Mouse (Mus musculus) adrenal gland (tissue): ENCODE measurements around the gene Lifr.

Experiments
- intact Hi-C: fragments of 180-260 bp; cut with DNase I; formaldehyde crosslinking; loops from one replicate; pipeline ENCODE4 v1.15.1; 2025

Gene Lifr

DNA sequence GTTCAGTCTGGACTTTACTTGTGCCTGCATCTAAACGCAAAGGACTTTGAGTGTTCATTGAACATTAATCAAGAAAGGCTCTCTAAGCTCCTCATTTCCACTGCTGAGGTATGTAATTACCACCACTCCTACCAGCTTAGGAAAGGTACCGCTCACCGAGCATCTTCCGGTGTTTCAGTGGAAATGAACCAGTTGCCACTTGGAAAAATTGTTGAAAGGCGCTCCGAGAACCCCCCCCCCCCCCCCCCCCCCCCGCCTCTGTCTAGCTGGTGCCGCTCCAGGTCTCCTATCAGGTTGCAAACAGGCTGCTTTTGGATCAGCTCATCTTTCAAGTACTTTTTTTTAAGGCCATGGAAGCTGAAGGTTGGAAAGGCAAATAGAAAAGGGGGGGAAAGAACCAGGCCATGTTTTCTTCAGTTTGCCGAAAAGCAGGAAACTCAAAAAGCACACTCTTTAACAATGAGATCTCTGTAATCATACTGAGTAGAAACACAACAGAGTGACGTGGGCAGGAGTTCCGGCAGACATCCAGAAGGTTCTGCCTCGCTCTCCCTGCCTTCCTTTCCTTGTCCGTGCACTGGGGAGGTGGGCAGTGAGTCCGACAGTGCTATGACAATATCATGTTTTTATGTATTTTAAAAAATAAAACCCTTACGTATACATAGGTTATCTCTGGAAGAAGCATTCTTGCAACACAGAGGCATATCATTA, 9.3 kb upstream of the Lifr start:
- intact Hi-C loops, result no loop called here

GRCm38 (mm10) chr15:7081795-7082194, 8.6 kb upstream of the Lifr start:
- intact Hi-C loops, result no loop called here

GRCm38 (mm10) chr15:7082901-7083300, 7.5 kb upstream of the Lifr start:
- intact Hi-C loops, result no loop called here

DNA sequence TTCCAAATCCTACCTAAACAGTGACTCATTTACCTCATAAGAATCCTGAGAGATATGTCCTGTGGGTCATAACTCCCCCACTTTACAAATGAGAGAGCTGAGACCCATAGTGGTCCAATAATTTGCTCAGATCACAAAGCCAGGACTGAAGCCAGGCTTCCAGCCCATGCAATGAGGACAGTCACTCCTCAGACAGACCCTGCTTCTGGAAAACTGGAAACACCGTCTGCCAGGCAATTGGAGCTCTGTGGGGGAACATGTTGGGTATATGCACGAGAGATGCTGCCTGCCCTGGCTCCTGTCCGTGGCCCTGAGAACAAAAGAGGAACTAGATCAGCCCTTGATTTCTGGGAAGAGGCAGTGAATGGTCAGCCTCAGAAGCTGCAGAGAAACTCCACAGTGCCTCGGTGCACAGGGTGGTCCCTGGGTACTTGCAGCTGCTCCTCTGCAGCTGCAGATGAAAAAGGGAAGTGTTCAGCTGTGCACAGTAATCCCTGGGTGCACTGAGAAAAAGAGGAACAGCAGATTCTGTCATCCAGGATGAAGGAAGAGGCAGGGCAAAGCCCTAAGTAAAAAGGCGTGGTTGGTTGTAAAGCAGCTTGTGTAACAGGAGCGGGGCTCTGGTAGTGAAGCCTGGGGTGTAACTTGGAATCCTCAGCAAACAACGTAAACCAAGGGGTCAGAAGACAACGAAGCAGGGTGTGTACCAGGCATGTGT, 5.5 kb upstream of the Lifr start:
- intact Hi-C loops, result loop anchor here (5.0 kb wide), 1 partner anchor 37 kb away; no protein-coding TSS in a partner anchor

GRCm38 (mm10) chr15:7088691-7089090, 1.7 kb upstream of the Lifr start:
- intact Hi-C loops, result loop anchor here (5.0 kb wide), 1 partner anchor 34 kb away; no protein-coding TSS in a partner anchor

- intact Hi-C loops, result no loop called here
Observed at GRCm38 (mm10) chr15:7092321-7092720, 1.9 kb downstream of the Lifr start.

DNA sequence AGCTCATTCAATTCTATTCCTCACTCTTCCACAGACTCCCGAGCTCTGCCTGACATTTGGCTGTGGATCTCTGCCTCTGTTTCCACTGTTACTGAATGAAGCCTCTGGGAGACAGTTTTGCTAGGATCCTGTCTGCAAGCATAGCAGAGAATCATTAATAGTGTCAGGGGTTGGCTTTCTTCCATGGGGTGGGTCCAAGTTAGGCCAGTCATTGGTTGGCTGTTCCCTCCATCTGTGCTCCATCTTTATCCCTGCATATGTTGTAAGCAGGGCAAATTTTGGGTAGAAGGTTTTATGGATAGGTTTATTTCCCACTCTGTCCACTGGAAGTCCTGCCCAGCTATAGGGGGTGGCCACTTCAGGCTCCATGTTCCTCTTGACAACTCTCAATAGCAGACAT, 9.0 kb downstream of the Lifr start:
- intact Hi-C loops, result no loop called here

DNA sequence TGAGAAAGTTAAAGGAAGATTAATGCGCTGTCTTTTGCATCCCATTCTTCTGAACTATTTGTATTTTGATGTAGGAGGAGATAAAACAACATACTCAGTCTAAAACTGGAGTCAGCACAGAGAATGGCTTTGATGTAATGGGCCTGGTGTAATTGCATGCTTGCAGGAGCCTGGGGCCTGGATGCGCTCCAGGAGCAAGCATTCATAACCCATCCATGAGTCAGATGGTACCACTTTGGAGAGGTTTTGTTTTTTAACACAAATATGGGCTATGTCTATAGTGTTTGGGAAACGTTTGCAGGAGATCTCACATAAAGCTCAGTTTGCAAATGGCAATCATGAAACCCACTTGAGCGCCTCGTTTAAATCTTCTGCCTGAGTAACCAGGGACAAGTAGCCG, 9.8 kb downstream of the Lifr start:
- intact Hi-C loops, result no loop called here

- intact Hi-C loops, result no loop called here
Observed at GRCm38 (mm10) chr15:7103051-7103450, 12.6 kb downstream of the Lifr start.

- intact Hi-C loops, result no loop called here
Observed at GRCm38 (mm10) chr15:7105224-7105623, 14.8 kb downstream of the Lifr start.

- intact Hi-C loops, result no loop called here
Observed at GRCm38 (mm10) chr15:7108160-7108559, 17.7 kb downstream of the Lifr start.

DNA sequence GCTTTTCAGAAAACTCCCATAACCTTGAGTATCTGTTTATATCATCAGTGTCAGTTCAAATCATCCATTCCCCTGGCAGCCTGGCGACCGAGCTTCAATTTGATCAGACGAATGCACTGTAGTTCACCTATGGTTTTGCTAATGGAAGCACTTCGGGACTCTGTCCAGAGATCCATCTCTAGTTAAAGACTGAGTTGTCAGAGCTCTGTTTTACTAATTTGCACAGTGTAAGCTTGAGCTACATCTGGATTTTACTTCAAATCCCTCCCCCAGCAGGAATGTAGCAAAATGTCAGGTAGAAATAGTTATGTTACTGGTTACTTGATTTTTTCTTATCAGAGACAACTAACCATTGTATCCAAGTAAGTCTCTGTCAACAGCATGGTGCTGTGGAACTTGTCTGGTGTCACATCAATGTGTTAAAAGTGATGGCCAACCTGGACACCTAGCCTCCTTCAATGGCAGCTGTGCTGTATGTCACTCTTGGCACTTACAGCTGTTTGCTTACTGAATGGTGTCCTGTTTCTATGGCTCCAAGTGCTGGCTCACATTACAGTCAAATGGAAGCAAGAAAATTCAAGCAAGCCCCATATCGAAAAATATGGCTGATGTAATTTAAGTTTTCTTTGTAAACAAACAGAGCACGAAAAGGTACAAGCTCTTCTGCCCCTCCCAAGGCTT, 22.0 kb downstream of the Lifr start:
- intact Hi-C loops, result no loop called here

- intact Hi-C loops, result no loop called here
Observed at GRCm38 (mm10) chr15:7113906-7114305, 23.5 kb downstream of the Lifr start.

DNA sequence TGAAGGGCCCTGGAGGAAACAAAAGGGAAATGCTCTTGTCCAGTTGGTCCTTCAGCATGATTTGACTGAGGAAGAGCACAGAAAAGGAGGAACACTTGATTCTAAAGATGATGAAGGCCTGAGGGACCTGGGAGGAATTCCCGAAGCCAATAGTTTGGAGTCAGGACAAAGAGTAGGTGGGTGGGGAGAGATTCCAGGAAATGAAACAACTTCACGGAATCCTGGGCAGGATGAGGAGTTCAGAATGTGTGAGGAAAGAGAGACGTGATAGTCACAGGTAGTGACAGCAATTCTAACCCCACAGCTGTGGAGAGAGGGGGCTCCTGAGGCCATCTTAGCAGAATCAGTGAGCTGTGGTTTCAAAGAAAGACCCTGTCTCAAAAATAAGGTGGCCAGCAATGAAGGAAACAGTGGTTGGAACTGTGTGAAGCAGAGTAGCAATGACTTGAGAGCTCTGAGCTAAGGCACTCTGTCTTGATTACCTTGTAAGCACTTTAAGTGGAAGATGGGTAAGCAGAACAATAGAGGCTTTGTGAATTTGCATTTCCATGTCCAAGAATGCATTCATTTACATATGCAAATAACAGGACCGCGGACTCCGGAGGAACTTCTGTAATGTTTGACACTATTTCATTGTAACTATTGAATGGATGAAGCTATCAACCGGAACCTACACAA, 25.1 kb downstream of the Lifr start:
- intact Hi-C loops, result no loop called here

DNA sequence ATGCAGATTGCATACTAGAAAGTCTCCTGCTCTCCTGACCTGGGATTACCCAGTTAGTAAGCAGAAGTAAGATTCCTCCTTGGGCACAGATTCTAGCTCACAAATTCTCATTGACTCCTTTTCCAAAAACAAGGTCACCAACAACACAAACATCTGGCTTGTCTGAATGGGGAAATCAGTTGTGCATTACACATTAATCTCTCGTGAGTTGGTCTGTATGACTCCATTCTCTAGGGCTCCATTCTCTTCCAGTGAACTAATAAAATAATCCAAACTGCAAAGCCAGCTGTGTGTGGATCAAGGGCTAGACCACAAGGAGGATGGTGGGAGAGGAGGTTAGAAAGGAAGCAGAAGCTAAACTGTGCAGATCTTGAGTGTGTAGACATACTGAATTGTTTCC, 25.8 kb downstream of the Lifr start:
- intact Hi-C loops, result no loop called here

GRCm38 (mm10) chr15:7116699-7117098, 26.3 kb downstream of the Lifr start:
- intact Hi-C loops, result no loop called here

- intact Hi-C loops, result no loop called here
Observed at GRCm38 (mm10) chr15:7117944-7118343, 27.5 kb downstream of the Lifr start.

DNA sequence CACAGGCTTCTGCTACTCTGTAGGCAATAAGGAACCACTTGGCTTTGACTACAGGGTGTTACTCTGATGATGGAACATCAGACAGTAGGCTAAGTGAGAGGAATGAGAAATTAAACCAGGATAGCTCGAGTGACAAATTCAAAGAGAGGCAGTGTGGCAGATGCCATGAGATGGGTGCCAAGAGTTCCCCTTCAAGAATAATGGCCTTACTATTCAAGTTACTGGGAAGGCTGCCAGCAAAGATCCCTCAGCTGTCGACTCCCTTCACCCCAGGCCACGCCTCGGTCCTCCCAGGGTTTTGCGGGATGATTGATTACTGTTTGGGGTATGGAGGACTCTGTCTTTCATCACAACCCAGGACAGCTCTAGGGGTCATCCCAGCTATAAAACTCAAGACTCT, 28.4 kb downstream of the Lifr start:
- intact Hi-C loops, result no loop called here

GRCm38 (mm10) chr15:7119930-7120512, 29.6 kb downstream of the Lifr start:
- intact Hi-C loops, result loop anchor here (5.0 kb wide), 1 partner anchor 33 kb away; no protein-coding TSS in a partner anchor

DNA sequence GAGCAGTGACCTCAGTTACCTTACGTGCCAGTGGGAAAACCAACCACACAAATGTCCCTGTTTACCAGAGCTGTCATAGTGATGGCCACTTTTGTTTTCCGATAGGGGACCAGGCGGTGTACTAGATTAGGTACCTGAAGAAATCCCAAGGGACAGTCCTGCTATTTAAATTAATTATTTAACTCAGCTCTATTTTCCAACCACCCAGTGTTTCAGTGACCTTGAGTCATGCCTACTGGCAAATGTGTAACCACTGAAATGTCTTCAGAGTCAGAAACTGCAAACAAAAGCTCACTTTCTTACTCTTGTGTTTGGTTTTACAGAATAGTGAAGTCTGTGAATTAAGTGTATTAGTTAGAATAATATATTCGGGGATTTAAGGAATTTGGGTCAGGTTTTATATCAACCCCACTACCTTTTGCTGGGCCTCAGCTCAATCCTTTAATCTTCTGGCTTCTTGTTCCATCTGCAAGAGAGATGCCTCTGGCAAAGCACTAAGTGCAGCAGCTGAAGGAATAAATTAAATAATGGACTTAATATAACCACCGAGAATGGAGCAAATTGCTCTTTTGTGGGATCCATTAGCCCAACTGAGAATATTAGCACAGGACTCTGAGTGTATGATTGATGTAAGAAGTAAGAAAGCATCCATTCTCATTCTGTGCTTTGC, 33.5 kb downstream of the Lifr start:
- intact Hi-C loops, result loop anchor here (5.0 kb wide), 1 partner anchor 37 kb away; no protein-coding TSS in a partner anchor

- intact Hi-C loops, result no loop called here
Observed at GRCm38 (mm10) chr15:7126171-7126570, 35.8 kb downstream of the Lifr start.
